Mouse (Mus musculus) CH12.LX (cell line): Measurements from ENCODE around the gene Oprm1.

ENCODE experiments used
- BHLHE40 ChIP-seq: IDR thresholded peaks from 2 replicates; pipeline ENCODE4 v1.6.1; 2011; ENCODE audit warnings: mild to moderate bottlenecking, low read depth, low read length, improper control_type of control experiment
- CTCF ChIP-seq, 2 experiments: IDR thresholded peaks in 1 of 2; conservative IDR thresholded peaks in 1 of 2; 2 replicates each; pipeline ENCODE4 v1.5.1; 2011 to 2012; ENCODE audit warnings: low read depth in 2 of 2, low read length in 2 of 2, improper control_type of control experiment in 1 of 2, inconsistent platforms in 1 of 2, mild to moderate bottlenecking in 1 of 2, moderate library complexity in 1 of 2
- EP300 ChIP-seq: IDR thresholded peaks from 2 replicates; pipeline ENCODE4 v1.6.1; 2011; ENCODE audit warnings: low read length, improper control_type of control experiment
- MAFK ChIP-seq: IDR thresholded peaks from 2 replicates; pipeline ENCODE4 v1.6.1; 2011; ENCODE audit warnings: low read length, improper control_type of control experiment; ENCODE audit not compliant: insufficient replicate concordance
- MAZ ChIP-seq: IDR thresholded peaks from 2 replicates; pipeline ENCODE4 v1.6.1; 2012; ENCODE audit warnings: low read depth, mild to moderate bottlenecking, inconsistent platforms, low read length, improper control_type of control experiment, moderate library complexity
- NRF1 ChIP-seq: IDR thresholded peaks from 2 replicates; pipeline ENCODE4 v1.6.1; 2014; ENCODE audit warnings: low read depth, mild to moderate bottlenecking, inconsistent platforms, low read length, improper control_type of control experiment, moderate library complexity
- POLR2A ChIP-seq: IDR thresholded peaks from 2 replicates; pipeline ENCODE4 v1.6.1; 2011; ENCODE audit warnings: low read depth, mild to moderate bottlenecking, improper control_type of control experiment, low read length
- POLR2AphosphoS2 ChIP-seq: IDR thresholded peaks from 2 replicates; pipeline ENCODE4 v1.6.1; 2011; ENCODE audit warnings: low read depth, low read length, improper control_type of control experiment
- SIN3A ChIP-seq: IDR thresholded peaks from 2 replicates; pipeline ENCODE4 v1.6.1; 2012; ENCODE audit warnings: low read length, improper control_type of control experiment, inconsistent platforms
- SMC3 ChIP-seq: IDR thresholded peaks from 2 replicates; pipeline ENCODE4 v1.6.1; 2011; ENCODE audit warnings: low read depth, low read length, improper control_type of control experiment
- UBTF ChIP-seq: IDR thresholded peaks from 2 replicates; pipeline ENCODE4 v1.6.1; 2012; ENCODE audit warnings: low read depth, mild to moderate bottlenecking, inconsistent platforms, low read length, improper control_type of control experiment, moderate library complexity
- USF1 ChIP-seq: IDR thresholded peaks from 2 replicates; pipeline ENCODE4 v1.6.1; 2014; ENCODE audit warnings: low read depth, mild to moderate bottlenecking, inconsistent platforms, low read length, improper control_type of control experiment
- USF2 ChIP-seq: conservative IDR thresholded peaks from 2 replicates; pipeline ENCODE4 v1.6.1; 2011; ENCODE audit warnings: low read depth, low read length, improper control_type of control experiment
- ZC3H11A ChIP-seq: IDR thresholded peaks from 2 replicates; pipeline ENCODE4 v1.6.1; 2012; ENCODE audit warnings: low read depth, mild to moderate bottlenecking, inconsistent platforms, low read length, improper control_type of control experiment

- TF ChIP-seq USF1 = no peak
- no peak for TF ChIP-seq CTCF (conservative IDR thresholded peaks at IDR 0.05 in 1 of 2, IDR thresholded peaks at IDR 0.05 in 1 of 2; ENCODE audit: low read depth in 2 of 2, low read length in 2 of 2)
- no peak for TF ChIP-seq EP300
- no peak for TF ChIP-seq SIN3A
- no peak for TF ChIP-seq MAZ
- TF ChIP-seq ZC3H11A = no peak
- no peak for TF ChIP-seq POLR2A
- no peak for TF ChIP-seq POLR2AphosphoS2
- TF ChIP-seq SMC3 = no peak
- TF ChIP-seq BHLHE40 = no peak
- no peak for TF ChIP-seq USF2
- TF ChIP-seq NRF1 = no peak
- no peak for TF ChIP-seq MAFK
- TF ChIP-seq UBTF = no peak
Observed at GRCm38 (mm10) chr10:6915991-6916390, 157.7 kb downstream of the Oprm1 start.
